Mouse (Mus musculus) MEL (cell line): Measurements from ENCODE around the gene Atxn2l.

ENCODE experiments used
- CHD2 ChIP-seq: IDR thresholded peaks from 2 replicates; pipeline ENCODE4 v1.6.1; 2011; ENCODE audit warnings: low read length, improper control_type of control experiment
- E2F4 ChIP-seq: IDR thresholded peaks from 2 replicates; pipeline ENCODE4 v1.6.1; 2011; ENCODE audit warnings: low read depth, low read length, improper control_type of control experiment, borderline replicate concordance
- EP300 ChIP-seq, 2 experiments: IDR thresholded peaks; 2 replicates each; pipeline ENCODE4 v1.6.1; 2011; ENCODE audit warnings: improper control_type of control experiment in 2 of 2, low read length in 2 of 2, low read depth in 1 of 2, mild to moderate bottlenecking in 1 of 2
- MAFK ChIP-seq: IDR thresholded peaks from 2 replicates; pipeline ENCODE4 v1.6.1; 2011; ENCODE audit warnings: low read depth, mild to moderate bottlenecking, low read length, improper control_type of control experiment, borderline replicate concordance
- MAX ChIP-seq: IDR thresholded peaks from 2 replicates; pipeline ENCODE4 v1.6.1; 2011; ENCODE audit warnings: low read length, improper control_type of control experiment
- POLR2A ChIP-seq, 2 experiments: IDR thresholded peaks; 2 replicates each; pipeline ENCODE4 v1.6.1; 2011 to 2012; ENCODE audit warnings: low read length in 2 of 2, mild to moderate bottlenecking in 2 of 2, control low read depth in 1 of 2, improper control_type of control experiment in 1 of 2, low read depth in 1 of 2, moderate library complexity in 1 of 2; ENCODE audit not compliant: control insufficient read depth in 1 of 2, insufficient read depth in 1 of 2, poor library complexity in 1 of 2

- TF ChIP-seq CHD2 (no peak; the same call in 1 of the 2 replicates), POLR2A (IDR thresholded peaks at IDR 0.05; ENCODE audit: control insufficient read depth in 1 of 2, insufficient read depth in 1 of 2, low read depth in 1 of 2, low read length in 2 of 2, poor library complexity in 1 of 2) (peak in 1 of 2 experiments; percentile 66; a peak in 2 of 4 replicates), EP300 (IDR thresholded peaks at IDR 0.05; ENCODE audit: low read depth in 1 of 2, low read length in 2 of 2) (peak in 1 of 2 experiments; percentile 32; a peak in 1 of 4 replicates), MAX (no peak), MAFK (no peak), E2F4 (no peak)
Observed at GRCm38 (mm10) chr7:126491005-126491404, 12.2 kb downstream of the Atxn2l start.
